Mouse (Mus musculus) lung, adult 2 months (tissue): ENCODE measurements around the gene Ptpra.

Experiments
- CTCF ChIP-seq: fragments of 200-500 bp; IDR thresholded peaks from 2 replicates; pipeline ENCODE4 v1.5.1; 2011; ENCODE audit warnings: mild to moderate bottlenecking, low read length, control low read depth; ENCODE audit not compliant: insufficient read depth
- POLR2A ChIP-seq: fragments of 200-500 bp; IDR thresholded peaks from 2 replicates; pipeline ENCODE4 v1.6.1; 2011; ENCODE audit warnings: low read depth, mild to moderate bottlenecking, control low read depth, low read length, borderline replicate concordance; ENCODE audit errors: extremely low read depth

DNA sequence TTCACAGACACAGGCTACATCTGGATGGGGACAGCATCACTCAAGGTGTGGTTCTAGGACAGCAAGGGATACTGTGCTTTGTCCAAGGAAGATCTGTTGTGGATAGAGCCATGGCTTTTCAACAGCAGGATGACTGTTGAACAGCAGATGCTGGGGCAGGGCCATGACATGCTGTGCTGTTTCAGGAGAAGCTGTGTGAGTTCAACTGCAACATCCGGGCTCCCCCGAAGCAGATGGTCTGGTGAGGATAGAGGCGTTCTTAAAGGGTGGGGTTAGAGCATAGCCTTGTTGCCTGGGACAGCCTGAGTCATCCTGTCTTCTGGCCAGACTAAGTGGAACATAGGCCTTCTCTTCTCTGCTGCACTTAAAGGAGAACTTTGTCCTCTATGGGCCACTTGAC lies 11.2 kb upstream of the Ptpra start:
- TF ChIP-seq POLR2A (no peak), CTCF (no peak)
